Mouse (Mus musculus): ENCODE results near the gene Gm36079. TPM values are rescaled to one million over a fixed set of nuclear protein-coding genes. Genes with fewer than 3 reads are reported as not detected.
"Not testable (repeated sequence)": the region's sequence is repeated elsewhere in the genome, so short reads cannot be mapped to it uniquely, and the experiment has no call there.

The Gm36079 gene
- total RNA-seq, 4 experiments from 2014 or later, result not detected

- DNase-seq, result not testable (repeated sequence)
These were observed 11.3 kb downstream of the Gm36079 start for GRCm38 (mm10) chr13:120015348-120016007.

- not testable (repeated sequence) for DNase-seq
These were observed 12.8 kb downstream of the Gm36079 start for GRCm38 (mm10) chr13:120013962-120014361.

GRCm38 (mm10) chr13:120013544-120013943 lies 13.3 kb downstream of the Gm36079 start:
- DNase-seq, result not testable (repeated sequence)

GRCm38 (mm10) chr13:120010068-120010467 lies 16.7 kb downstream of the Gm36079 start:
- not testable (repeated sequence) for DNase-seq

- DNase-seq, result not testable (repeated sequence)
These were observed 27.6 kb downstream of the Gm36079 start for GRCm38 (mm10) chr13:119999215-119999614.

GRCm38 (mm10) chr13:119998442-119999086 lies 28.2 kb downstream of the Gm36079 start:
- DNase-seq, result not testable (repeated sequence)

- not testable (repeated sequence) for DNase-seq
These were observed 34.8 kb downstream of the Gm36079 start for GRCm38 (mm10) chr13:119991917-119992496.

- not testable (repeated sequence) for DNase-seq
These were observed 35.5 kb downstream of the Gm36079 start for GRCm38 (mm10) chr13:119991264-119991663.

Other genes starting within 250 kb of the Gm36079 start
- gene Zfp131, start 236.1 kb downstream of the Gm36079 start, total RNA-seq (2022), result 10 to 100 TPM; 30.8 to 39.5 (median 34.5) TPM
- gene AF067063, start 196.8 kb downstream of the Gm36079 start, total RNA-seq (2022), result not detected
- gene D13Ertd608e, start 191.0 kb downstream of the Gm36079 start, total RNA-seq (2022), result not detected
- not detected for gene Tcstv1, start 132.2 kb downstream of the Gm36079 start, total RNA-seq (2022)
- gene Gm21761, start 97.7 kb downstream of the Gm36079 start, total RNA-seq (2022), result not detected
- not detected for gene B020031M17Rik, start 76.2 kb downstream of the Gm36079 start, total RNA-seq (2022)
- under 1 TPM in 3 of 4 experiments, not detected in 1; 0.21 to 0.54 (median 0.25) TPM for gene Gm21188, start 25.2 kb upstream of the Gm36079 start, total RNA-seq (2022)
- gene Gm20767, start 113.2 kb upstream of the Gm36079 start, total RNA-seq (2022), result not detected
- gene Gm21818, start 145.4 kb upstream of the Gm36079 start, total RNA-seq (2022), result not detected
- gene Gm21762, start 188.9 kb upstream of the Gm36079 start, total RNA-seq (2022), result not detected
- gene Gm21731, start 212.1 kb upstream of the Gm36079 start, total RNA-seq (2022), result not detected
- gene AF067061, start 236.1 kb upstream of the Gm36079 start, total RNA-seq (2022), result not detected

Measured in adrenal gland, adult 8-10 months (tissue).